Mouse (Mus musculus) lung, postnatal 0 days (tissue): Measurements from ENCODE around the gene Gtf2f1.

Source experiments
- CTCF ChIP-seq: IDR thresholded peaks from 2 replicates; pipeline ENCODE4 v1.5.1; 2016; ENCODE audit warnings: antibody characterized with exemption, mild to moderate bottlenecking
- EP300 ChIP-seq: IDR thresholded peaks from 2 replicates; pipeline ENCODE4 v1.6.1; 2016; ENCODE audit warnings: antibody characterized with exemption, mild to moderate bottlenecking, control low read depth

- TF ChIP-seq CTCF (no peak), EP300 (no peak)
Observed at GRCm38 (mm10) chr17:56970081-56970480, 41.0 kb downstream of the Gtf2f1 start.
